Mouse (Mus musculus): ENCODE results near the gene Gpr137. TPM values are rescaled to one million over a fixed set of nuclear protein-coding genes. Genes with fewer than 3 reads are reported as not detected.

Gpr137 gene
- polyA plus RNA-seq, 1 experiment from 2014 or later = 29.7 TPM

DNA sequence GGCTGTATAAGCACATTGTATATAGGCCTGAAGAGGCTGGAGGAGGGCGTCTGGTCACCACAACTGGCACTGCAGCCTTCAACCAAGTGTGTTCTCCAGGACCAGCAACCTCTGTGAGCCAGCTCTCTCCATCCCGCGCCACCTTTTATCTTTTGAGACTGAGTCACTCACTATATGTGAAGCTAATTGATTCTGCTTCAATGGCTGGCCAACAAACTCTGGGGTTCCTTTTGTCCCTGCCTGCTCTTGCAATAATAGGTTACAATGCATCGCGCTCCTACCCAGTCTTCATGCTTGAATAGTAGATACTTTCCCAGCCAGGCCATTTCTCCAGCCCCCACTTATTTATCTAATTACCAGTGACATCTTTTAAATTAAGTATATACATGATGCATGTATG is 41.3 kb upstream of the Gpr137 start:
- no peak for DNase-seq (ENCODE audit: low spot score)

DNA sequence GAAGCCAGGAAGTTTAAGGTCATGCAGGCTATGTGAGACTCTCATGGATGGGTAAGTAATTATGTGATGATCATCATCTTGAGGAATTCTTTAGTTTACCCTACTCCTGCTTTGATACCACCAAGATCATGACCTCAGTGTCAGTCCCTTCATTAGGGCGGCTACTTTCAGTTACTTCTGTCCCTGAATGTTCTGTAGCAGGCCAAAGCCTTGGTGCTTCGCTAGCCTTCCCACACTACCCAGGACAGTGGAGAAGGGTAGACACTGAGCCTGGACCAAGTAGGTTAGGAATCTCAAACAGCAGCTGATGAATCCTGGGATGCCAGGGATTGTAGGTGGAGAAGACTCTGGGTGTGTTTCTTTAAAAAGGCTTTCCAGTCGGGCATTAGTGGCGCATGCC is 39.2 kb upstream of the Gpr137 start:
- no peak for DNase-seq (ENCODE audit: low spot score)
- Histone ChIP-seq H3K27ac (replicated peaks; ENCODE audit: low read depth, low read length) (no peak overlapping the region), H3K27me3 (replicated peaks; ENCODE audit: control insufficient read depth, insufficient read depth, low read length) (no peaks in the 10 kb centered on the region), H3K9me3 (ENCODE audit: control insufficient read depth, low read length) (no peaks in the 10 kb centered on the region), H3K4me1 (ENCODE audit: control insufficient read depth, insufficient read depth, low read length) (peaks cover 29% of the 10 kb centered on the region), H3K4me2 (ENCODE audit: low read depth, low read length) (peak overlapping the region; percentile 92; the same call in 1 of the 2 replicates), H3K9ac (ENCODE audit: low read depth, low read length) (no peak overlapping the region), H3K36me3 (ENCODE audit: control insufficient read depth, insufficient read depth, low read length) (peaks cover 53% of the 10 kb centered on the region), H3K4me3 (ENCODE audit: low read depth, low read length) (no peak overlapping the region)
- WGBS = 89% methylated on average over 4 of the region's 4 CpGs
- ATAC-seq (ENCODE audit: low read depth) = no peak

More for the DNA sequence above, 41.3 kb upstream of the Gpr137 start:
- Histone ChIP-seq H3K27me3 (replicated peaks; ENCODE audit: control insufficient read depth, insufficient read depth, low read length) (no peaks in the 10 kb centered on the region), H3K4me1 (ENCODE audit: control insufficient read depth, insufficient read depth, low read length) (peaks cover 21% of the 10 kb centered on the region), H3K36me3 (ENCODE audit: control insufficient read depth, insufficient read depth, low read length) (peaks cover 37% of the 10 kb centered on the region), H3K4me3 (ENCODE audit: low read depth, low read length) (no peak overlapping the region), H3K27ac (replicated peaks; ENCODE audit: low read depth, low read length) (no peak overlapping the region), H3K9me3 (ENCODE audit: control insufficient read depth, low read length) (no peaks in the 10 kb centered on the region), H3K4me2 (ENCODE audit: low read depth, low read length) (no peak overlapping the region), H3K9ac (ENCODE audit: low read depth, low read length) (no peak overlapping the region)
- ATAC-seq (ENCODE audit: low read depth) = no peak
- 93% methylated on average over 5 of the region's 5 CpGs for WGBS

DNA sequence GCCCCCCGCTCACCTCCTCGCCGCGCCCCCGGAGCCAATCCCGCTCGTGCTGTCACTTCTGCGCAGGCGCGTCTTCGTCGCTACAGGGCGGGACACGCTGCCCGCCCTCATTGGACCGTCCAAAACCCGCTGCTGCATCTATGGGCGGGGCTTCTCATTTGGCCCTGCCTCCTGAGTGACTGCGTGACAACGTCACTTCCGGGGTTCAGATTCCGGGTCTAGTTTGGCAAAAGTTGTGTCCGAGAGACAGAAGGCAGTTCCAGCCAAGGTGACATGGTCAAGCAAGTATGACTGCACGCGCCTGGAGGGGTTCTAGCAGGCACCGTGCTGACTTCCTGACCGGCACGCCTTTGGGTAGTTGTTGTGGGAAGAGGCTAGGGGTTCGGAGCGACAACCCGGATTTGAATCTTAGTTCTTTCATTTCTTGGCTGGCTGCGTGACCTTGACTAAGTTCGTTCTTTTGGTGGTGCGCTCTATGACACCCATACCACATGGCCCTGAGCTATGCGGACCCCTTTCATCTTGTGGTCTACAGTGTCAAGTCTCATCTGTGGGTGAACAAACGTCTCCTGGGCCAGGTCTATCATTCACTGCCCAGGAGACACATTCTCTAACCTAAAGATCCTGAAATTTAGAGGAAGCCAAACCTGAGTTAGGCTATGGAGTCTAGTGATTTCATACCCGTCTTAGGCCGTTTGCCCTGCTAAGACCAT is 38.3 kb upstream of the Gpr137 start, which contains the start of gene Fkbp2:
TSS of gene Fkbp2 (minus strand) at position 121 of the 713 bp plus-strand sequence.
- Histone ChIP-seq H3K4me2 (ENCODE audit: low read depth, low read length) (peak within 1 kb of the TSS; percentile 92), H3K9me3 (ENCODE audit: control insufficient read depth, low read length) (no peaks in the 10 kb centered on the region), H3K4me1 (ENCODE audit: control insufficient read depth, insufficient read depth, low read length) (peaks cover 26% of the 10 kb centered on the region), H3K27me3 (replicated peaks; ENCODE audit: control insufficient read depth, insufficient read depth, low read length) (no peaks in the 10 kb centered on the region), H3K36me3 (ENCODE audit: control insufficient read depth, insufficient read depth, low read length) (peaks cover 50% of the 10 kb centered on the region), H3K27ac (replicated peaks; ENCODE audit: low read depth, low read length) (peak within 1 kb of the TSS; percentile 93), H3K4me3 (ENCODE audit: low read depth, low read length) (peak within 1 kb of the TSS; percentile 78), H3K9ac (ENCODE audit: low read depth, low read length) (peak within 1 kb of the TSS; percentile 88)
- DNase-seq (ENCODE audit: low spot score) (peak; percentile 99), ATAC-seq (ENCODE audit: low read depth) (peak; percentile 88)
- WGBS = 1% methylated on average over 36 of the region's 38 CpGs

DNA sequence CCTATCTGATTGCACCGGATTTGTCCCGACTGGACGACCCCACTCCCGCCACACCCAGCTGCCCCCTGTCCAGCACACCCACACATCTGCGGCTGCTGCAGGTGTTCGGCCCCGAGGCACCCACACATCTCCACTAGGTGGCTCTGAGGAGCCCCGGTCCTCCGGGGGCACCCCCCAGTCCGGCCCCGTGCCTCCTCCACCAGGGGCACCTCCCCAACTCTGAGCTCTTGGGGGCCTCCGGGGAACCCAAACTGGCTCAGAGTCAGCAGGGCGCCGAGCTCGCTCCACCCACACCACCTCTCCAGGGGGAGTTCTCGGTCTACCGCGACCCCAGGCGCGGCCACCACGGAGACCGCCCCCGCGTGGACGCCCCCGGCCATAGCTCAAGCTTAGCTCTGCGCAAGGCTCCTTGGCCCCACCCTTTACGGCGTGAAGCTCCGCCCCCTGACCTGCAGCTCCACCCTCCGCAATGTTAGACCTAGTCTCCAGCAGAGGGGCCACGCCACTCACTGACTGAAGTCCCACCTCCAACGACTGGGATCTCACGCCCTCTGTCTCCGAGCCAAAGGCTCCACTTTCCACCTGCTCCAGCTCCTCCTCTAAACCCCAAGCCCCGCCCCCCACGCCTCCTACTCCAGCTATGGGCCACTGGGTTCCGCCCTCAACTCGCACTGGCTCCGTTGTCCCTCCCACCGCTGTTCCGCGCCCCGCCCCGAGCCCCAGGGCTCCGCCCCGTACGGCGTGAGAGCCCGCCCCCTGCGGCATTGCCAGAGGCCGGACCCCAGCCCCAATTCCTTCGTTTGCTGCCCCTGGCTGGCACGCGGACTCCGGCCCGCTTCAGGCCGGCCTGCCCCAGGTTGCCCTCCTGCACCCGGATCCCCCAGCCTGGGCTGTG is 37.5 kb upstream of the Gpr137 start:
- WGBS = 3% methylated on average over 36 of the region's 59 CpGs
- peak overlapping the region; percentile 93 for H3K27ac ChIP-seq (replicated peaks; ENCODE audit: low read depth, low read length)

DNA sequence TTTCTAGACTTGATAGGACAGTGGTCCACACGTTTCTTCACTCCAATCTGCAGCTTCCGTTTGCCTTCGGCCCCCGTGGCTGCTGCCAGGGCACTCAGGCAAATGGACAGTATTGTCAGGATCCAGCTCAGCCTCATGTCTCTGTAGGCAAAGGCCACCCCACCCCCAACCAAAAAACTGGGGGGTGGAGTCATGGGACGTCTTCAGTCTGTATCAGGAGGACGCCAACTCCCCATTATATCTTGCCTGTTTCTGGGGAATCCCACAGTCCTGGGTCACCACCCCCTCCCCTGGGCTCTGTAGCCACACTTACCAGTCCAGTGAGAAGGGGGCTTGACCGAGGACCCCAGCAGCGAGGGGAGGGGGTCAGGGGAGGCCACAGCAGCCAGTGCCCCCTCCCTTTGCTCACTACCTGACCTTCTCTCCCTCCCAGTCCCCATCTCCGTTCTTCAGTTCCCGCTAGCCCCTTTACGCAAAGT is 36.8 kb upstream of the Gpr137 start:
- Histone ChIP-seq H3K27ac (replicated peaks; ENCODE audit: low read depth, low read length) (peak overlapping the region; percentile 23), H3K27me3 (replicated peaks; ENCODE audit: control insufficient read depth, insufficient read depth, low read length) (no peaks in the 10 kb centered on the region), H3K9ac (ENCODE audit: low read depth, low read length) (peak overlapping the region; percentile 60), H3K4me2 (ENCODE audit: low read depth, low read length) (peak overlapping the region; percentile 92), H3K36me3 (ENCODE audit: control insufficient read depth, insufficient read depth, low read length) (peaks cover 38% of the 10 kb centered on the region), H3K9me3 (ENCODE audit: control insufficient read depth, low read length) (no peaks in the 10 kb centered on the region), H3K4me1 (ENCODE audit: control insufficient read depth, insufficient read depth, low read length) (peaks cover 27% of the 10 kb centered on the region), H3K4me3 (ENCODE audit: low read depth, low read length) (peak overlapping the region; percentile 78)
- DNase-seq (ENCODE audit: low spot score) = peak; percentile 50
- 7% methylated on average over 10 of the region's 11 CpGs for WGBS
- ATAC-seq (ENCODE audit: low read depth) = no peak

More for the DNA sequence above, 37.5 kb upstream of the Gpr137 start:
- ATAC-seq (ENCODE audit: low read depth) = peak; percentile 87
- no peaks in the 10 kb centered on the region for H3K9me3 ChIP-seq (ENCODE audit: control insufficient read depth, low read length)
- peak overlapping the region; percentile 88 for H3K9ac ChIP-seq (ENCODE audit: low read depth, low read length)
- peak overlapping the region; percentile 92 for H3K4me2 ChIP-seq (ENCODE audit: low read depth, low read length)
- peak overlapping the region; percentile 78 for H3K4me3 ChIP-seq (ENCODE audit: low read depth, low read length)
- DNase-seq (ENCODE audit: low spot score) = peak; percentile 100
- peaks cover 42% of the 10 kb centered on the region for H3K36me3 ChIP-seq (ENCODE audit: control insufficient read depth, insufficient read depth, low read length)
- no peaks in the 10 kb centered on the region for H3K27me3 ChIP-seq (replicated peaks; ENCODE audit: control insufficient read depth, insufficient read depth, low read length)
- peaks cover 26% of the 10 kb centered on the region for H3K4me1 ChIP-seq (ENCODE audit: control insufficient read depth, insufficient read depth, low read length)

DNA sequence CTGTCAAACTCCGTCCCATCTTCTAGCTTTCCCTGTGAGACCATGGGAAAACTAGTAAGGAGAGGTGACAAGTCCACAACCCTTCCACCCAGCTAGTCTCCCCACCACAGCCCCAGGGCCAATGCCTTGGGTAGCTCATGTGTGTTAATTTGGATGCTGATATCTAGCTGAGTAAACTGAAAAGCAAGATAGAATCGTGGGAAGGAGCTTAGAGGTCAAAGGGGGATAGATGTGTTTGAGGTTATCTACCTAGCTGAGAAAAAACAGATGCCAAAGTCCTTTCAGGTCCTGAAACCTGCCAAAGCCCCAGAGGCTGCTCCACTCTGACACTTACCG is 36.3 kb upstream of the Gpr137 start:
- Histone ChIP-seq H3K9ac (ENCODE audit: low read depth, low read length) (0 out of 2 replicates have a peak overlapping the region, but pooled peaks have one; percentile 26), H3K4me3 (ENCODE audit: low read depth, low read length) (peak overlapping the region; percentile 78), H3K4me1 (ENCODE audit: control insufficient read depth, insufficient read depth, low read length) (peaks cover 31% of the 10 kb centered on the region), H3K27ac (replicated peaks; ENCODE audit: low read depth, low read length) (peak overlapping the region; percentile 8; the same call in 1 of the 2 replicates), H3K36me3 (ENCODE audit: control insufficient read depth, insufficient read depth, low read length) (peaks cover 33% of the 10 kb centered on the region), H3K9me3 (ENCODE audit: control insufficient read depth, low read length) (no peaks in the 10 kb centered on the region), H3K4me2 (ENCODE audit: low read depth, low read length) (peak overlapping the region; percentile 92), H3K27me3 (replicated peaks; ENCODE audit: control insufficient read depth, insufficient read depth, low read length) (no peaks in the 10 kb centered on the region)
- DNase-seq (ENCODE audit: low spot score) (no peak), ATAC-seq (ENCODE audit: low read depth) (no peak)
- WGBS = 43% methylated on average over 3 of the region's 3 CpGs

DNA sequence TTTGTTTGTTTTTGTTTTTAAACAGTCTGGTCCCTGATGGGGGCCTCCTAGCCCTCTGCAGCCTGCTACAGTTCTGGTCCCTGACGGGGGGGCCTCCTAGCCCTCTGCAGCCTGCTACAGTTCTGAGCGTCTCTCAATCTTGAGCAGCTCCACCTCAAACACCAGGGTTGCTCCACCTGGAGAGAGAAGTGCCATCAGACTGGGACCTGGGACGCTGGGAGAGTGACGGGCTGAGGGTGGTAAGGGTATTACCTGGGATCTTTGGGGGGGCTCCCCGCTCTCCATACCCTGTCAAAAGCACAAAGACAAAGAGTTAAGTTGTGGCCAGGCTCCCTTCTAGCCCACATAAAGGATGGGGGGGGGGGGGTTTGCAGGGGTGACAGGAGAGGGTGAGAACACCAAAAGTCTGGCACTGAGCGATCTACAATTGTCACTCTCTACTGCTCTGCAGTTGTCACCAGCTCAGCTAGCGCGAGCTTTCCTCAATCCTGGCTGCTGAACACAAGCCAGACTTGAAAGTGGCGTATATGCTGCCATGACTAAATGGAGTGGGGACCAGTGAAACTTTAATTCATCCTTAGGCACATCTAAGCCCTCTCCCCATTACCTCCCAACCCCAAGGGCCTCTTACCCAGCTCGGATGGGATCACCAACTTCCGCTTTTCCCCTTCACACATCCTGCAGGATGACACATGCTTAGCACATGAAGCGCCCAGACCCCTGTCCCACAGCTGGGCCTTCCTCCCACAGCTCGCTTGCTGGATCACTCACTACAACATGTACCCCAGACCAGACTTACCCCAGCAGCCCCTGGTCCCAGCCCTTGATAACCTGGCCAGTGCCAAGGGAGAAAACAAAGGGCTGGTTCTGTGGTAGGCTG is 35.7 kb upstream of the Gpr137 start:
- Histone ChIP-seq H3K36me3 (ENCODE audit: control insufficient read depth, insufficient read depth, low read length) (peaks cover 29% of the 10 kb centered on the region), H3K4me1 (ENCODE audit: control insufficient read depth, insufficient read depth, low read length) (peaks cover 31% of the 10 kb centered on the region), H3K9me3 (ENCODE audit: control insufficient read depth, low read length) (no peaks in the 10 kb centered on the region), H3K27me3 (replicated peaks; ENCODE audit: control insufficient read depth, insufficient read depth, low read length) (no peaks in the 10 kb centered on the region), H3K4me3 (ENCODE audit: low read depth, low read length) (peak overlapping the region; percentile 78; the same call in 1 of the 2 replicates), H3K27ac (replicated peaks; ENCODE audit: low read depth, low read length) (peak overlapping the region; percentile 8; the same call in 1 of the 2 replicates), H3K9ac (ENCODE audit: low read depth, low read length) (0 out of 2 replicates have a peak overlapping the region, but pooled peaks have one; percentile 26), H3K4me2 (ENCODE audit: low read depth, low read length) (peak overlapping the region; percentile 92)
- DNase-seq (ENCODE audit: low spot score) (no peak), ATAC-seq (ENCODE audit: low read depth) (no peak)
- 72% methylated on average over 13 of the region's 13 CpGs for WGBS

Data from embryonic facial prominence, embryonic 14.5 days (tissue).